Mouse (Mus musculus) stomach, postnatal 0 days (tissue): ENCODE results near the gene Fam216a. TPM values are rescaled to one million over a fixed set of nuclear protein-coding genes. Genes with fewer than 3 reads are reported as not detected.

Experiments used
- ATAC-seq: fragments of 200-750 bp; cut with Nextera tagmentation; 2 replicates; pipeline ENCODE4 v1.8.0; 2017; ENCODE audit not compliant: low FRiP score, low TSS enrichment
- DNase-seq: peaks from one replicate; pipeline ENCODE4 v3.0.0-alpha.2; 2016; ENCODE audit warnings: low spot score
- H3K27ac ChIP-seq: fragments of 300-500 bp; sonication (generic); replicated peaks from 2 replicates; pipeline ENCODE4 v1.5.1; 2014; ENCODE audit warnings: mild to moderate bottlenecking, control low read depth
- H3K27me3 ChIP-seq: fragments of 300-500 bp; sonication (generic); 2 replicates; pipeline ENCODE4 v1.6.1; 2014; ENCODE audit warnings: low read length; ENCODE audit not compliant: control insufficient read depth, insufficient read depth
- H3K36me3 ChIP-seq: fragments of 300-500 bp; sonication (generic); 2 replicates; pipeline ENCODE4 v1.6.1; 2014; ENCODE audit warnings: low read length, mixed read lengths; ENCODE audit not compliant: control insufficient read depth, insufficient read depth
- H3K4me1 ChIP-seq: fragments of 300-500 bp; sonication (generic); replicated peaks from 2 replicates; pipeline ENCODE4 v1.6.1; 2014; ENCODE audit warnings: antibody characterized with exemption; ENCODE audit not compliant: control insufficient read depth, insufficient read depth
- H3K4me2 ChIP-seq: fragments of 300-500 bp; sonication (generic); replicated peaks from 2 replicates; pipeline ENCODE4 v1.6.1; 2014; ENCODE audit warnings: low read depth, mild to moderate bottlenecking, control low read depth, moderate library complexity
- H3K4me3 ChIP-seq: fragments of 300-500 bp; sonication (generic); 2 replicates; pipeline ENCODE4 v1.5.1; 2014; ENCODE audit warnings: low read depth, low read length, control low read depth
- H3K9ac ChIP-seq: fragments of 300-500 bp; sonication (generic); 2 replicates; pipeline ENCODE4 v1.6.1; 2014; ENCODE audit warnings: mild to moderate bottlenecking, low read length, control low read depth, mixed read lengths
- H3K9me3 ChIP-seq: fragments of 300-500 bp; sonication (generic); 2 replicates; pipeline ENCODE4 v1.6.1; 2016; ENCODE audit warnings: low read length; ENCODE audit not compliant: control insufficient read depth
- CTCF ChIP-seq: IDR thresholded peaks from 2 replicates; pipeline ENCODE4 v1.5.1; 2016; ENCODE audit warnings: antibody characterized with exemption, low read depth, mild to moderate bottlenecking, moderate library complexity
- EP300 ChIP-seq: optimal IDR thresholded peaks from 2 replicates; pipeline ENCODE3; 2016; ENCODE audit warnings: antibody characterized with exemption
- WGBS: fragments of 180-500 bp; shearing (Covaris S2); extraction: QIAGEN DNeasy Blood & Tissue Kit; methylation state at CpG from one replicate; pipeline ENCODE4 v1.1.7; 2014; 5-methylcytosine and 5-hydroxymethylcytosine counted together
- polyA plus RNA-seq: library from polyadenylated mRNA; unstranded; fragments of >200 nt; fragmentation: Nextera tagmentation; extraction: Ambion mirVana; gene quantifications from 2 replicates; pipeline ENCODE4 v1.2.1, GENCODE M21; 2015

Gene Fam216a
- polyA plus RNA-seq, 1 experiment from 2014 or later, result 26.0 TPM

GRCm38 (mm10) chr5:122318100-122318499 is 54.1 kb downstream of the Fam216a start:
- no peaks in the 10 kb centered on the region for H3K27me3 ChIP-seq
- H3K4me2 ChIP-seq, result no peak overlapping the region
- H3K36me3 ChIP-seq, result peaks cover 6% of the 10 kb centered on the region; the same call in 1 of the 2 replicates
- peaks cover 7% of the 10 kb centered on the region for H3K4me1 ChIP-seq
- no peaks in the 10 kb centered on the region for H3K9me3 ChIP-seq
- no peak overlapping the region for H3K27ac ChIP-seq
- TF ChIP-seq EP300, result no peak
- peak; percentile 72 for TF ChIP-seq CTCF
- 63% methylated on average over 3 of the region's 3 CpGs for WGBS
- no peak overlapping the region for H3K4me3 ChIP-seq
- no peak for ATAC-seq
- H3K9ac ChIP-seq, result no peak overlapping the region
- no peak for DNase-seq

GRCm38 (mm10) chr5:122317329-122318045 is 54.7 kb downstream of the Fam216a start:
- no peak for TF ChIP-seq EP300
- TF ChIP-seq CTCF, result no peak
- WGBS, result 64% methylated on average over 11 of the region's 11 CpGs
- DNase-seq, result no peak
- H3K9me3 ChIP-seq, result no peaks in the 10 kb centered on the region
- no peak overlapping the region; the same call in 1 of the 2 replicates for H3K27ac ChIP-seq
- peaks cover 6% of the 10 kb centered on the region; the same call in 1 of the 2 replicates for H3K36me3 ChIP-seq
- no peak overlapping the region for H3K4me3 ChIP-seq
- peaks cover 7% of the 10 kb centered on the region for H3K4me1 ChIP-seq
- no peak overlapping the region for H3K9ac ChIP-seq
- H3K4me2 ChIP-seq, result no peak overlapping the region
- no peak for ATAC-seq
- no peaks in the 10 kb centered on the region for H3K27me3 ChIP-seq

- H3K9ac ChIP-seq, result no peak overlapping the region
- H3K36me3 ChIP-seq, result peaks cover 3% of the 10 kb centered on the region; the same call in 1 of the 2 replicates
- no peaks in the 10 kb centered on the region for H3K9me3 ChIP-seq
- TF ChIP-seq CTCF (peak; percentile 66), EP300 (no peak)
- H3K4me2 ChIP-seq, result no peak overlapping the region; the same call in 1 of the 2 replicates
- no peaks in the 10 kb centered on the region for H3K27me3 ChIP-seq
- WGBS, result 32% methylated on average over 20 of the region's 20 CpGs
- peak; percentile 88 for DNase-seq
- peak; percentile 93 for ATAC-seq
- no peak overlapping the region for H3K4me3 ChIP-seq
- H3K27ac ChIP-seq, result peak overlapping the region; percentile 84
- H3K4me1 ChIP-seq, result peaks cover 7% of the 10 kb centered on the region
These were observed 57.0 kb downstream of the Fam216a start for GRCm38 (mm10) chr5:122314966-122315667.

Other genes starting within 250 kb of the Fam216a start
- 0.07 TPM in 2 replicates for gene Ccdc63, start 231.5 kb downstream of the Fam216a start, polyA plus RNA-seq
- 104 and 112 TPM in 2 replicates for gene Ppp1cc, start 214.1 kb downstream of the Fam216a start, polyA plus RNA-seq
- 2.8 and 3.1 TPM in 2 replicates for gene Hvcn1, start 165.6 kb downstream of the Fam216a start, polyA plus RNA-seq
- 2.3 TPM in 2 replicates for gene Tctn1, start 107.9 kb downstream of the Fam216a start, polyA plus RNA-seq
- 7.8 and 8.2 TPM in 2 replicates for gene Pptc7, start 88.0 kb downstream of the Fam216a start, polyA plus RNA-seq
- 5.2 and 5.3 TPM in 2 replicates for gene Rad9b, start 18.1 kb downstream of the Fam216a start, polyA plus RNA-seq
- 187 and 191 TPM in 2 replicates for gene Vps29, start 18.0 kb downstream of the Fam216a start, polyA plus RNA-seq
- 40.5 and 41.5 TPM in 2 replicates for gene Gpn3, start 488 bp downstream of the Fam216a start, polyA plus RNA-seq
- 147 TPM in 2 replicates for gene Arpc3, start 19.5 kb upstream of the Fam216a start, polyA plus RNA-seq
- gene Anapc7, start 49.3 kb upstream of the Fam216a start, polyA plus RNA-seq, result 20.7 and 21.7 TPM in 2 replicates
- gene Atp2a2, start 129.9 kb upstream of the Fam216a start, polyA plus RNA-seq, result 24.0 and 27.0 TPM in 2 replicates
- gene Ift81, start 242.2 kb upstream of the Fam216a start, polyA plus RNA-seq, result 16.3 and 17.4 TPM in 2 replicates